Mouse (Mus musculus): Measurements from ENCODE around the gene Mrpl49.

Mrpl49 gene

DNA sequence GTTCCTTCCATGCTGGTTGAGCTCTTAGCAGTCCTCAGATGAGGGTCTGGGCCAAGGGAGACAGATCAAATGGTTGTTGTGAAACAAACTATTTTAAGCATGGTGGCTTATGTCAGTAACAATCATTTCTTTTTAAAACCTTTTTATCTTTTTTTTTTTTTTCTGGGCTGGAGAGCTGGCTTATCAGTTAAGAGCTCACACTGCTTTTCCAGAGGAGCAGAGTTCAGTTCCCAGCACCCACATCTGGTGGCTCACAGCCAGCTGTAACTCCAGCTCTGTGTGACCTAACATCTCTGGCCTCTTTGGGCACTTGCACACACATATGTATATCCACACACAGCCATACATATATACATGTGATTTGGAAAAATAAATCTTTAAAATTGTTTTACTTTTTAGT is 19.9 kb downstream of the Mrpl49 start:
- DNase-seq (ENCODE audit: inconsistent ontology term): no peak

DNA sequence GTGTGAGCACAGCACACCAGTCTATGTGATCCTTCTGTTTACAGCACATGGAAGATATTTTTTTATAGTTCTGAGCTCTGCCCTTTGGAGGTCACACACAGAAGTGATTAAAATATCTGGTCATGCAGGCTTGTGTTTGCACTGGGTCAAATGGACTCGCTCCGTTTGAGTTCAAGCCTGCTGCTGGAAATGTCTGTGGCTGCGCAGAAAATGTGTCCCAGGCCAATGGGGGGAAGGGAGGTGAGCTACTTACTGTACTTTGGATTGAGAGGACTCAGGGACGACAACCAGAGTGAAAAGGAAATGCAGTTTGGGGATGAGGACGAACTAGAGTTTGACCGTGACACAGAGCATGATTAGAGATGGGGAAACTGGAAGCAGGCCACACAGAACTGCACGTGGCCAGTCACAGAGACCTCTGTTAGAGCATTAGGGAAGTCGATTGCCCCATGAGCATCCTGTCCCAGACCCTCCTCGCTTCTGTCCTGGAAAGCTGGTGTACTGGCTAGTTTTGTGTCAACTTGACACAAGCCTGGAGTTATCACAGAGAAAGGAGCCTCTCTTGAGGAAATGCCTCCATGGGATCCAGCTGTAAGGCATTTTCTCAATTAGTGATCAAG is 21.5 kb downstream of the Mrpl49 start:
- DNase-seq (ENCODE audit: inconsistent ontology term): no peak

DNA sequence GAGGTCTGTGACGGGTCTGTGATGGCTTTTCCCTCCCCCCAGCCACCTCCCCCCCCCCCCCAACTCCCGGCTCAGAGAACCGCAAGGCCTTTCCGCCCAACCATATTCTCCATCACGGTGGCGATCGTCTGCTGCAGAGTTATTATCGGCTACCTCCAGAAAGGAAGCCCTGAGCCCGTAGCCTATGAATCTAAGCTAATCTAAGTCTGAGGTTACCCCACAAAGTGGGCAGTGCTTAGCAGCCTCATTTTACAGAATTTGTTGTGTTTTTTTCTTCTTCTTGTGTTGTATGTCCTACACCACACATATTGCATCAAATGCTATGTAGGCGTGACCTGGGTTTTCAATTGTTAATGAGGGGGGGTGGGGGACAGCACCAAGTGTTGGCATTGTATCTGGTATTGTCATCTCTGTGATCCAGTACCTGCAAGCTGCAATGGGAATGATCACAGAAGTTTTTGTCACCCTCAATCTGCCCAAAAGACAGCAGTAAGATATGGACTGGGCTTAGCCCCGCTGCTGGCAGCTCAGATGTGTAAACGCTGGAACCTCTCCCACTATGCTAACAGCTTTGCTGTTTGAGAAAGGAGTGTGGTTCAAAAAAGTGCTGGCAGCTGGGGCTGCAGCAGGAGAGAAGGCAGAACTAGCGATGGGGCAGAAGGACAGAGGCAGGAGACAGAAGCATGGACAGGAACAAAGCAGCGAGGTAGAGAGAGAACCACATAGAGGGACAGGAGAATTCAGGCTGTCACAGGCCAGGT is 26.9 kb downstream of the Mrpl49 start:
- no peak for DNase-seq (ENCODE audit: inconsistent ontology term)

DNA sequence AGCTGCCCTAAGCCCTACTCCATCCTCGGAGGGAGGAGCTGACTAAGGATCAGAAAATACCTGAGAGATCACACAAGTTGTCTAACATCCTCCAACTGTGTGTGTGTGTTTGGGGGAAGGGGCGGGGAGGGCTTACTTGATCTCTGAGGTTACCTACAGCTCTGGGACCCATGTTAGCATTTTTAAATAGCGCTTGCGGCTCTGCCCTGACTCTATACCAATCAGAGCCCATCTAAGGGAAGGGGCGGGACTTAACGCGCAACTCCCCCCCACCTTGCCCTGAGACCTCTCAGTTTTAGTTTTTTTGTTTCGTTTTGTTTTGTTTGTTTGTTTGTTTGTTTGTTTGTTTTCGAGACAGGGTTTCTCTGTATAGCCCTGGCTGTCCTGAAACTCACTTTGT is 28.2 kb downstream of the Mrpl49 start:
- no peak for DNase-seq (ENCODE audit: inconsistent ontology term)

DNA sequence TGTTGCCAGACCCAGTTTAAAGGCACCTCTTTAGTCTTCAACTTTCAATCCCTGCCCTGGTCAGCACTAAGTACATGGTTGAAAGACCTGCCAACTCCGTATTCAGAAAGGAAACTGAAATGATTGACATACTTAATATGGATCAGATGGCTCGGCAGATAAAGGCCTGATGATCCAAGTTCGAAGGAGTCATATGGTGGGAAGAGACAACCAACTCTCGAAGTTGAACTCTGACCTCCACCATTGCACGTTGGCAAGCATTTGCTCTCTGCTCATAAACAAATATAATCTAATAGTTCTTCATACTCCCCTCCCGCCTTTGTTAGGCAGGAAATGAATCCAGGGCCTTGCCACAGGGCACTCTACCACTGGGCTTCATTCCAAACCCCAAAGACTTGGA is 28.6 kb downstream of the Mrpl49 start:
- DNase-seq (ENCODE audit: inconsistent ontology term): no peak

DNA sequence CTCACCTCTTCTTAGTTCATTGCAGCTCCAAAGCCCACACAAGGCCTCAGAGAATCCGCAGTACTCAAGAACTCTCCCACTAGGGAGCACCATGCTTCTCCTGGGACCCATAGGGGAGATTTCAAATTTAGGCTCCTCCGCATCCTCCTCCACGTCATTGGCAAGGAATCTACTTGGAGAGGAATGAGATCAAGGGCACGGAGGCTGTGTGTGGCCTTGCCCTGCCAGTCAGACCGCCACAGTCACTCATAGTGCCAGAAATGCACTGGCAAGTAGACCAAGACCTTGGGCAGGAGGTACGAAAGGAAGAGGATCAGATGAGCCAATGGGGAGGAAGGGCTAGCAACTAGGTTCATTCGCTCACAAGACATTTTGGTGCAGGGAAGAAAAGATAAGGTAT is 33.7 kb downstream of the Mrpl49 start:
- no peak for DNase-seq (ENCODE audit: inconsistent ontology term)

DNA sequence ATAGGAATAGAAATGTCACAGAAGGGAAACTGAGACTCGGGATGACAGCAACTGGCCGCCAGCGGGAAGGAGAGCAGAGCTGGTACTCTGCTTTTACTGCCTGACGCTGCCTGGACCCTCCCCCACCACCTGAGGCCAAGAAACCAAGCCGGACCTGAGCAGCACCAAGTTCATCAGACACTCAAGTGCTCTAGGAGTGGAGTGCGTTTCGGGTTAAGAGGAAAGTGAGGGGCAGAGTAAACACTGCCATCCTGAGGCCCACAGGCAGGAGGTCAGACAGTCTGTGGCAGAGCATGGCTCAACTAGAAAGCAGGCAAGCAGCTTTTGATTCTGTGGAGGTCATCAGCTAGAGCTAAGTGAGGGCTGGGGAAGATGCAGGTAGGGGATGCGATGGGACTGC is 34.5 kb downstream of the Mrpl49 start:
- DNase-seq (ENCODE audit: inconsistent ontology term): no peak

DNA sequence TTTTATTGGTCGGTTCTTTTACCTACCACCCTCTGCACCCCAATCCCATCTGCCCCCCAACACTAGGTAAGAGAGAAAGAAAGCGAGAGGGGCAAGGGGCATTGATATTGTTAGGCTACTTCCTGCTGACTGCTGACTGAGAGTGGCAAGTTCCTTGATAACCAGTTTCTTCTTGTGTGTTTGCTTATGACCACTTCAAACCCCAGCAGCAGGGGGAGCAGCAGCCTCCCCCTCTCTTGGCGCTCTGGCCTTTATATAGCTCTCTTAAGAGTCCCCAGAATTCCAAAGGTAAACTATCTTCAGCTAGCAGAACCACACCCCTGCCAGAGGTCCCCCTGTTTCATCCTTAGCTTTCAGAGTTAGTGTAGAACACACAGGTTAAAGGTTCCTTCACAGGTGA is 37.3 kb downstream of the Mrpl49 start:
- DNase-seq (ENCODE audit: inconsistent ontology term): no peak

DNA sequence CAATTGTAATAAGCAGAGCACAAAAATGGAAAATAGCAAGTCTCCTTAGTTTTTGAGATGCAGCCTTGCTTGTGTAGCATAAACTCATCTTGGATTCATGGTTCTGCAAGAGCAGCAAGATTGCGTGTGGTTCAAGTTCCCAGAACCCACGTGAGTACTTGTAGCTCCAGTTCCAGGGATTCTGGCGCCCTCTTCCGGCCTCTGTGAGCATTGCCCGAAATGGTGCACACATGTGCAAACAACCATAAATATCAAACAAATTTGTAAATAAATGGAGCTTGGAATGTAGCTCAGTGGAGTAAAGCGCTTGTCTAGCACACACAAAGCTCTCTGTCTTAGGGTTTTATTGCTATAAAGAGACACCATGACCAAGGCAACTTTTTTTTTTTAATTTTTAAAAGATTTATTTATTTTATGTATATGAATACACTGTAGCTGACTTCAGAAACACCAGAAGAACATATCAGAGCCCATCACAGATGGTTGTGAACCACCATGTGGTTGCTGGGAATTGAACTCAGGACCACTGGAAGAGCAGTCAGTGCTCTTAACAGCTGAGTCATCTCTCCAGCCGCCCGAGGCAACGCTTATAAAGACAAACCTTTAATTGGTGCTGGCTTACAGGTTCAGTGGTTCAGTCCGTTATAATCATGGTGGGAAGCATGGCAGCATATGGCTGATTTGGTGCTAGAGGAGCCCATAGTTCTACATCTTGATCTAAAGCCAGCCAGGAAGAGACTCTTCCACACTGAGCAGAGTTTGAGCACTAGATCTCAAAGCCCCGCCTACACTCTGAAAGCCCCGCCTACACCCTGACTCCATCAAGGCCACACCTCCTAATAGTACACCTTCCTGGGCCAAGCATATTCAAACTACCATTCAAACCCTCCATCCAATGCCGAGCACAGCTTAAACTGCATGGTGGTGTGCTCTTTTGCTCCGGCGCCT is 39.2 kb downstream of the Mrpl49 start:
- DNase-seq (ENCODE audit: inconsistent ontology term): peak; percentile 75

DNA sequence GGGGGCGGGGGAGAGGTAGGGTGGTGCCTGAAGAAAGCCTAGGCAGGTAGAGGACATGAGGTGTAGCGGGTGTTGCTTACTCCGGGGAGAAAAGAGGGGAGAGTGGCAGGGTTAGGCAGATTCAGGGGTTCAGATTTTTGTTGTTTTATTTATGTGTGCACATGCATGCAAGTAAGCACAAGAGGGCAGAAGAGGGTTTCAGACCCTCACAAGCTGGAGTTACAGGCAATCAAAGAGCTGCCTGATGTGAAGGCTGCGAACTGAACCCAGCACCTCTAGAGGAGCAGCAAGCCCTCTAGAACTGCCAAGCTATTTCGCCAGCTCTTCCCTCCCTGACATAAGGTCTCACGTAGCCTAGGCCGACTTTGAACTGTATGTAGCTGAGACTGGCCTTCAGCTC is 41.1 kb downstream of the Mrpl49 start:
- DNase-seq (ENCODE audit: inconsistent ontology term): no peak

DNA sequence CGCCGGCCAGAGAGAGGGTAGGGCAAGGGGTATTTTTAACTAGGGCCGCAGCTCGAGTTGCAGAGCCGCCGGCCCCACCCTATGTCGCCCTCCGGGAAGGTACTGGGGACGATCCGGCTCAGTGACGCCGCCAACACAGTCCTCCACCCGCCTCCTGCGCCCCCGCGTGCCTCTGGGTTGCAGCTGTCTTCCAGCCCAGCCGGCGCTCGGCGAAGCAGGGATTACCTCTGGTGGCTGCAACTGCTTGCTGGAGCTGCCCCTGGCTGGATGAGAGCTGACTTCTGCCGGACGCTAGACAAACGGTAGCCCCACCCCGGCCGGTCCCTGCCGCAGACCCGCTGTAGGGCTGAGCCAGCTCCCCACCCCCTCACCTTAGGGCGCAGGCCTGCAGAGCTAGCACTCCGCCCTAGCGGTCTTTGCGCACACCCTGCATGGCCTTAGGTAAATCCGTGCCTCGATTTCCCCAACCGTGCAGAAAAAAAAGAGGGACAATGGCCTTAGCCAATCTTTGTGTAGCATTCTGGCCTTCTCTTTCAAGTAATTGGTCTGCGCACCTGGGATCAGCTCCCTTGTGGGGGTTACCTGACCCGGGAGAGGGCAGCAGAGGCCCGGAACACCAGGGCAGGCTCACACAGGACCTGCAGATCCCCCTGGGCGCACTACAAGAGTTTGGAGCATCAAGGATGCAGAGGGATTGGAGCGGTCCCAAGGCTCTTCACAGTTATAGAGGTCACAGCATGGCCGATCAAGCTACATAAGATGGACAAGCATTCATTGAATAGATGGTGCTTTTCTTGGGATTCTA is 41.9 kb downstream of the Mrpl49 start, which contains the start of gene Capn1:
Gene Capn1 (minus strand): TSS at position 387 of the 805 bp plus-strand sequence.
- DNase-seq (ENCODE audit: inconsistent ontology term): peak; percentile 76

DNA sequence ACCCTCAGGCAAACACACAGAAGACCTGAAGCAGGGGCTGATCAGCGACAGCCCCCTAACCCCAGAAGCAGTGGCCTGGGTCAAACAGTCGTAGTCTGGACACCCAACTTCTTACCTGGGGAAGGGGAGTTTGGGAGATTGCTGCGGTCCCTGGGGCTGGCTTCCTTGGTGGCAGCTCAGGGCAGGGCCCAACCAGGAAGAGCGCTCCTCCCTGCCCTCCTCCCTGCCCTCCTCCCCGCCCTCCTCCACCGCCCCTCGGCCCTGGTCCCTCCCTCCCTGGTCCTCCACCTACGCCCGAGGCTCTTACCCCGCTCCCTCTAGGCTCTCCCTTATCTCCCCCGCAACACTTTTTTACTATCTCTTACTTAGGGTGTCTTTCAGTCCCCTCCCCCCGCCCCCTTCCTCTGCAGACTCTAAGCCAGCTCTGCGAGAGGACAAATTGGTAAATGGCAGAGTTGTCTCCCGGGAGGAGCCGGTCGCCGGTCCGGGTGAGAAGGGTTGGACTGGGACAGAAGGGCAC is 42.5 kb downstream of the Mrpl49 start:
- DNase-seq (ENCODE audit: inconsistent ontology term): peak; percentile 82

DNA sequence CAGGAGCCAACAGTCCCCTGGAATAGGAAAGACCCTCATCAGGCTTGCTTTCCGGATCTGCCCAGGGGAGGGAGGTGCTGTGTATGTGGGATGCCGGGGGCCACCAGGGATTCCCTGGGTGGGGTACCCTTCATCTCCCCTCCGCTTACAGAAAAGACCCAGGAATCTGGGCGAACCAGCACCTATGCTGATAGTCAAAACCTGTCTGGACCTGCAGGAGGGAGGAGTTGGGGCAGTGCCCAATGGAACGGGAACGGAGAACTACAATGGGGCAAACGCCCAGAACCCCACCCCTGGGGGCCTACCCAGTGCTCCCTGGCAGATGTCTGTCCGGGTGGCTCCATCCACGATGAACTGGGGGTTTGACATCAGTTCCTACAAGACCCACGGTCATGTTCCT is 43.9 kb downstream of the Mrpl49 start:
- DNase-seq (ENCODE audit: inconsistent ontology term): no peak

DNA sequence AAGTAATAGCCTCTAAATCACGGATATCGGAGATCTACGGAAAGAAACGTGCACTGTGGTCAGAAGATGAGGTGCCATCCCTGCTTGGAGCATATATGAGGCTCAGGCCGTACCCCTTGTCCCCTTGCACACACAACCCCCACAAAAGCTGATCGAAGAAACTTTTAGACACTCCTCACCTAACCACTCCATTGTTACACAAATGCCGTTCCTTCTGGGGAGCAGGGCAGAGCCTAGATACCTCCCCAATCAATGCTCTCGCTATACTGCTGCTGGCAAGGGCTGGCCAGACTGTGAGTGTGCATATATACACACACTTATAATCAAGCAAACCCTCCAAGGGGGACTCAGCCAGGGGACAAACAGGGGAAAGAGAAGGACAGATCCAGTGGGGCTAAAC is 48.4 kb downstream of the Mrpl49 start:
- no peak for DNase-seq (ENCODE audit: inconsistent ontology term)

DNA sequence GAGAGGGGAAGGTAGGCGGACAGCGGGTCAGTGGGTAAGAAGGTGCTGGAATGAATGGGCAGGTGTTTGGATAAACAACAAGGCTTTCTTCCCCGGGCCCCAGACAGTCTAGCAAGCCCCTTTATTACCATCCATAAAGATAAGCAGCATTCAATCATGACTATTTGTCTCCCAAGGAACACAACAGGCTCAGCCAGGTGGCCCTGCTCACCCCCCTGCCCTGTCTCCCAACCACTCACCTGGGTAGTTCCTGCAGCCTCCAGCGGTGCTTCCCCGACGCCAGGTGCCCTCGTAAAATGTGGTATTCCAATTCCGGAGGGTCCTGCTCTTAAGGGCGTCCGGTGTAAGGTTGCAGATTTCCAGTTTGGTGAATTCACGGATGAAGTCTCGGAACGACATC is 50.6 kb downstream of the Mrpl49 start:
- no peak for DNase-seq (ENCODE audit: inconsistent ontology term)

DNA sequence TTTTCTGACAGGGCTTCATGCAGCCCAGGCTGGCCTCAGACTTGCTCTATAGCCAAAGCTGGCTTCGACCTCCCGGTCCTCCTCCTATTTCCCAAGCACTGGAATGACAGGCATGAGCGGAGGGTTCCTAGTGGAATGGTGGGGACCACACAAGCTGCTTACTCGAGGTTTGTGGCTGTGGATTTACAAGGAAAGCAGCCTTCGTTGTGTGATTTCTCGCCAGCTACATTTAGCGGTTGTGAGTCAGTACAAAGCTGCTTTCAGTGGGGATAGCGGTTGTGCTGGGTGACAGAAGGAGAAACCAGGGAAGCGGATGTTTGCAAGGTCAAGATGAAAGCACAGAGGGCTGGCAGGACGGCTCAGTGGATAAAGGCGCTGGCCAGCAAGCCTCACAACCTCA is 52.0 kb downstream of the Mrpl49 start:
- peak; percentile 64 for DNase-seq (ENCODE audit: inconsistent ontology term)

Measured in Muller cell, postnatal 12 days (primary cell).